Mouse (Mus musculus) forebrain, embryonic 16.5 days (tissue): Measurements from ENCODE around the gene Slc4a5. TPM values are rescaled to one million over a fixed set of nuclear protein-coding genes. Genes with fewer than 3 reads are reported as not detected.
A peak's percentile ranks its signal among the peaks of the same experiment; 100 is the strongest.
"Not testable (repeated sequence)": the region's sequence is repeated elsewhere in the genome, so short reads cannot be mapped to it uniquely, and the experiment has no call there.

Source experiments
- ATAC-seq: fragments of 200-750 bp; cut with Nextera tagmentation; 2 replicates; pipeline ENCODE4 v1.8.0; 2017; ENCODE audit warnings: mild to moderate bottlenecking, moderate library complexity
- H3K27ac ChIP-seq: fragments of 300-500 bp; sonication (generic); 2 replicates; pipeline ENCODE4 v1.5.1; 2014; ENCODE audit warnings: low read length, control low read depth
- H3K27me3 ChIP-seq: fragments of 300-500 bp; sonication (generic); replicated peaks from 2 replicates; pipeline ENCODE4 v1.6.1; 2014; ENCODE audit warnings: low read length; ENCODE audit not compliant: control insufficient read depth, insufficient read depth
- H3K36me3 ChIP-seq: fragments of 300-500 bp; sonication (generic); 2 replicates; pipeline ENCODE4 v1.6.1; 2014; ENCODE audit not compliant: control insufficient read depth, insufficient read depth
- H3K4me1 ChIP-seq: fragments of 300-500 bp; sonication (generic); replicated peaks from 2 replicates; pipeline ENCODE4 v1.6.1; 2014; ENCODE audit warnings: low read length; ENCODE audit not compliant: control insufficient read depth, insufficient read depth
- H3K4me2 ChIP-seq: fragments of 300-500 bp; sonication (generic); 2 replicates; pipeline ENCODE4 v1.6.1; 2014; ENCODE audit warnings: mild to moderate bottlenecking, low read length, control low read depth
- H3K4me3 ChIP-seq: fragments of 300-500 bp; sonication (generic); replicated peaks from 2 replicates; pipeline ENCODE4 v1.5.1; 2014; ENCODE audit warnings: mild to moderate bottlenecking, low read length, control low read depth
- H3K9ac ChIP-seq: fragments of 300-500 bp; sonication (generic); replicated peaks from 2 replicates; pipeline ENCODE4 v1.6.1; 2014; ENCODE audit warnings: low read depth, low read length, control low read depth
- H3K9me3 ChIP-seq: fragments of 300-500 bp; sonication (generic); 2 replicates; pipeline ENCODE4 v1.6.1; 2016; ENCODE audit warnings: low read length; ENCODE audit not compliant: control insufficient read depth
- WGBS: fragments of 180-500 bp; shearing (Covaris S2); extraction: QIAGEN DNeasy Blood & Tissue Kit; methylation state at CpG from one replicate; pipeline ENCODE4 v1.1.7; 2014; 5-methylcytosine and 5-hydroxymethylcytosine counted together
- polyA plus RNA-seq: library from polyadenylated mRNA; unstranded; fragments of >200 nt; fragmentation: Nextera tagmentation; extraction: Ambion mirVana; gene quantifications from 2 replicates; pipeline ENCODE4 v1.2.1, GENCODE M21; 2015

Slc4a5 gene
- polyA plus RNA-seq, 1 experiment from 2014 or later = 0.52 TPM

DNA sequence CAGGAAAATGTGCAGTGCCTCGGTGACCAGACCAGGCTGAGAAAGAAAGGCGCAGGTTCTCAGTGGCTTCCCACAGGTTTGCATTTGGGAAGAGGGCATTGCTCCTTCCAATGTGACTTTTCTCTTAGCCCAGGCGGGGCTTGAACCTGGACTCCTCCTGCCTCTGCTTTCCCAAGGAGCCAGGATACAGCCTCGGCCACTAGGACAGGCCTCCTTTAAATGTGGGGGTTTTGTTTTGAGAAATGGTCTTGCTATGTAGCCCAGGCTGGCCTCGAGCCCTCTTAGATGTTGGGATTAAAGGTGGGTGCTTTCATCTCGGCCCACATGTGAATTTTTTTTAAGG is 106.7 kb downstream of the Slc4a5 start:
- WGBS = 8% methylated on average over 6 of the region's 6 CpGs
- H3K27me3 ChIP-seq = no peaks in the 10 kb centered on the region

DNA sequence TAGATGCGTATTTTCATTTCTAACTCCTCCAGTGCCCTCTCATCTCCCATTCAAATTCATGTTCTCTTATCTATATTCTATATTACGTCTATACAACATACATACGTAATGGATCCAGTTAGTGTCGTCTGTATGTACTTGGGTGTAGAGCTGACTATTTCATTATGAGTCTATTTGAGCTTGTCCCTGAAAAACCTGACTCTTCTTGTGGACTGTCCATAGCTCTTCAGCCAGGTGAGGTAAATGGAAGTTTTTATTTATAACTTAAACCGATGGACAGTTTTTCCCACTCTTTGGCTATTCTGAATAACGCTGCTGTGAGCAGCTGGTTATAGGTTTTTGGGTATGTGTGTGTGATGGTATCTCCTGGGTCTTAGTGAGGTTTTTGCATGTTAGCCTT is 107.1 kb downstream of the Slc4a5 start:
- H3K4me1 ChIP-seq = peaks cover 16% of the 10 kb centered on the region
- H3K9me3 ChIP-seq = no peaks in the 10 kb centered on the region
- no peak overlapping the region for H3K27ac ChIP-seq
- peak overlapping the region; percentile 96 for H3K9ac ChIP-seq
- no peaks in the 10 kb centered on the region for H3K27me3 ChIP-seq
- peak overlapping the region; percentile 69 for H3K4me3 ChIP-seq
- 71% methylated on average over 6 of the region's 6 CpGs for WGBS
- no peak for ATAC-seq
- peaks cover 11% of the 10 kb centered on the region for H3K36me3 ChIP-seq
- peak overlapping the region; percentile 92 for H3K4me2 ChIP-seq

More for the DNA sequence above, 106.7 kb downstream of the Slc4a5 start:
- peaks cover 16% of the 10 kb centered on the region for H3K4me1 ChIP-seq
- peak overlapping the region; percentile 69 for H3K4me3 ChIP-seq
- H3K27ac ChIP-seq = peak overlapping the region; percentile 89
- H3K4me2 ChIP-seq = peak overlapping the region; percentile 92
- H3K9ac ChIP-seq = peak overlapping the region; percentile 96
- H3K9me3 ChIP-seq = no peaks in the 10 kb centered on the region
- no peak for ATAC-seq
- H3K36me3 ChIP-seq = peaks cover 7% of the 10 kb centered on the region

GRCm38 (mm10) chr6:83327591-83328190 is 108.1 kb downstream of the Slc4a5 start:
- H3K27me3 ChIP-seq = no peaks in the 10 kb centered on the region
- peaks cover 16% of the 10 kb centered on the region for H3K4me1 ChIP-seq
- no peak overlapping the region for H3K4me2 ChIP-seq
- no peaks in the 10 kb centered on the region for H3K9me3 ChIP-seq
- H3K36me3 ChIP-seq = peaks cover 16% of the 10 kb centered on the region
- ATAC-seq = no peak
- no peak overlapping the region for H3K4me3 ChIP-seq
- WGBS = 96% methylated on average over 3 of the region's 3 CpGs
- H3K27ac ChIP-seq = no peak overlapping the region
- no peak overlapping the region for H3K9ac ChIP-seq

DNA sequence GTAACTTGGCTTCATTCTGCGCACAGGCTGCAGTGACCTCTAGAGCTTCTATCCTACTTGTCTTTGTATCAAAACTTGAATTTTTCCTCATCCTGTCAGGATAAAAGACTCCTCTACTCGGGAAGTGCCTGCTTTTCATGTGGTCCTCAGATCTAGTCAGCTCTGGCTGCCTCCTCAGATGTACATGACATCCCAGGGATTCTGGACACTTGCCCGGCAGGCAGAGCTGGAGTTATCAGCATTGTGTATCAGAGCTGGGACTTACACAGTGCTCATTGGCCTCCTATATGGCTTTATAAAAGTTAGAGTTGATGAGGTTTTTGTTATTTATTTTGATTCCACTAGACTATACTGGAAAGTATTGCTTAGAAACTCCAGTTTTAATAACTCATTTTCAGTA is 121.8 kb downstream of the Slc4a5 start:
- 80% methylated on average over 3 of the region's 3 CpGs for WGBS
- Histone ChIP-seq H3K4me3 (no peak overlapping the region), H3K36me3 (peaks cover 28% of the 10 kb centered on the region), H3K27me3 (no peaks in the 10 kb centered on the region), H3K4me1 (no peaks in the 10 kb centered on the region), H3K9me3 (no peaks in the 10 kb centered on the region), H3K9ac (no peak overlapping the region), H3K4me2 (no peak overlapping the region), H3K27ac (no peak overlapping the region)
- ATAC-seq = no peak

GRCm38 (mm10) chr6:83342957-83343356 is 123.3 kb downstream of the Slc4a5 start:
- Histone ChIP-seq H3K9ac (no peak overlapping the region), H3K4me3 (no peak overlapping the region), H3K36me3 (peaks cover 28% of the 10 kb centered on the region), H3K27ac (no peak overlapping the region), H3K4me2 (no peak overlapping the region), H3K9me3 (no peaks in the 10 kb centered on the region), H3K27me3 (no peaks in the 10 kb centered on the region), H3K4me1 (no peaks in the 10 kb centered on the region)
- WGBS = 88% methylated on average over 2 of the region's 2 CpGs
- no peak for ATAC-seq

DNA sequence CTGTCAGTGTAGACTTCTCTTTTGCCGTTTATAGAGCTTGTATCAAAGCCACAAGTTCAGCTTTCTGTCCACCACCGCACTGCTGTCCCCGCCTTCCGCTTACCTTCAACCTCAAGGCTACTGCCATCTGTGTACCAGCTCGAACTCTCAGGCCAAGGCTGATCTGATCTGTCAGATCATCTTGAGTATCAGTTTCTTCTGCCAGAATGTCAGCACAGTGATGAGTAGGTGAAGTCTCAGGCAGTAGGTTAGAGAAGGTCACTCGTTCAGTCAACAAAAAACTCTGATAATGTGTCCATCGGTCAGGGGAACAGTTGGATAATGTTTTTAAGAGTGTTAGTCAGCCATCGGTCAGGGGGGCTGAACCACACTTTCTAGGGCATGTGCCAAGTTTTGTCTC is 125.7 kb downstream of the Slc4a5 start:
- H3K9me3 ChIP-seq, H3K4me3 ChIP-seq, H3K27me3 ChIP-seq, H3K27ac ChIP-seq, ATAC-seq, H3K9ac ChIP-seq, H3K4me2 ChIP-seq: not testable (repeated sequence)
- Histone ChIP-seq H3K4me1 (peaks cover 11% of the 10 kb centered on the region), H3K36me3 (peaks cover 15% of the 10 kb centered on the region)
- 95% methylated on average over 8 of the region's 8 CpGs for WGBS

DNA sequence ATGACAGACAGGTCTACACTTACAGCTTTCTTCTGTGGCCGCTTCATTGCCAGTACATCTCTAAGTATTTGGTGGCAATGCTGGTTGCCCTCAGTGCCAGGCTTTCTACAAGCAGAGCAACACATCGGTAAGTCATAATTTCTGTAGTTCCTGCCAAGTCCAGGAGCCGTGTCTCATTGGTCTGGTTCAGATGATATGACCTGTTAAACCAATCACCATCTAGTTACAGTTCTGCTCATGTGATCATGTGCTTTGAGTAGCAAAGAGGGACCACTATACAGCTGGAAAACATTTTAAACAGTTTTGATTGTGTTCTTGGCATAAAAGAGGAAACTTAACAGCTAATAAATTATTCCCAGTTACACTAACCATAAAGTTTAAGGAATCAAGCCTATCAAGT is 128.3 kb downstream of the Slc4a5 start:
- Histone ChIP-seq H3K27ac (no peak overlapping the region), H3K9ac (no peak overlapping the region), H3K9me3 (no peaks in the 10 kb centered on the region), H3K4me1 (peaks cover 12% of the 10 kb centered on the region), H3K36me3 (0 out of 2 replicates have a peak, but pooled peaks cover under 1% of the 10 kb centered on the region), H3K4me2 (no peak overlapping the region), H3K27me3 (no peaks in the 10 kb centered on the region), H3K4me3 (no peak overlapping the region)
- 92% methylated on average over 3 of the region's 3 CpGs for WGBS
- no peak for ATAC-seq

DNA sequence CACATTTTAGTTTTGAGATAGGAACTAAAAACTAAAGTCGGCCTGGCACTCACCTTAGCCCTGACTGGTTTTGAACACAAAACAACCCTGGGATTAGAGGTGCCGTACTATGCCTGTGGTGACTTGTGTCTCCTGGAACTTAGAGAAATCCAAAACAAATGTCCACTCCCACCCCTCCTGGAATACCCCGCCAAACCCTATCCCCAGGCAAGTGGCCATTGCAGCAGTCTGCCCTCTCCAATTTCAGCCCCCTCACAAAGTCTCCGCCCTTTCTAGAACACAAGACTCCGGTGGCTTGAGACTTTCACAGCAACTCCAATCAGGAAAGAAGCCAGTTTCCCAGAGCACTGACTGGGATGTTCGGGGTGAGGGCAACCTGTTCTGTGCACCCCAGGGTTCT is 129.2 kb downstream of the Slc4a5 start, which contains the start of gene Bola3:
TSS of gene Bola3 (plus strand) at position 275 of the 400 bp plus-strand sequence.
- ATAC-seq = no peak; the same call in 1 of the 2 replicates
- no peaks in the 10 kb centered on the region for H3K9me3 ChIP-seq
- peaks cover 12% of the 10 kb centered on the region for H3K4me1 ChIP-seq
- H3K4me2 ChIP-seq = peak within 1 kb of the TSS; percentile 87
- 31% methylated on average over 6 of the region's 6 CpGs for WGBS
- no peaks in the 10 kb centered on the region for H3K27me3 ChIP-seq
- H3K27ac ChIP-seq = peak within 1 kb of the TSS; percentile 18; the same call in 1 of the 2 replicates
- H3K4me3 ChIP-seq = peak within 1 kb of the TSS; percentile 91
- no peaks in the 10 kb centered on the region for H3K36me3 ChIP-seq
- peak within 1 kb of the TSS; percentile 98 for H3K9ac ChIP-seq

DNA sequence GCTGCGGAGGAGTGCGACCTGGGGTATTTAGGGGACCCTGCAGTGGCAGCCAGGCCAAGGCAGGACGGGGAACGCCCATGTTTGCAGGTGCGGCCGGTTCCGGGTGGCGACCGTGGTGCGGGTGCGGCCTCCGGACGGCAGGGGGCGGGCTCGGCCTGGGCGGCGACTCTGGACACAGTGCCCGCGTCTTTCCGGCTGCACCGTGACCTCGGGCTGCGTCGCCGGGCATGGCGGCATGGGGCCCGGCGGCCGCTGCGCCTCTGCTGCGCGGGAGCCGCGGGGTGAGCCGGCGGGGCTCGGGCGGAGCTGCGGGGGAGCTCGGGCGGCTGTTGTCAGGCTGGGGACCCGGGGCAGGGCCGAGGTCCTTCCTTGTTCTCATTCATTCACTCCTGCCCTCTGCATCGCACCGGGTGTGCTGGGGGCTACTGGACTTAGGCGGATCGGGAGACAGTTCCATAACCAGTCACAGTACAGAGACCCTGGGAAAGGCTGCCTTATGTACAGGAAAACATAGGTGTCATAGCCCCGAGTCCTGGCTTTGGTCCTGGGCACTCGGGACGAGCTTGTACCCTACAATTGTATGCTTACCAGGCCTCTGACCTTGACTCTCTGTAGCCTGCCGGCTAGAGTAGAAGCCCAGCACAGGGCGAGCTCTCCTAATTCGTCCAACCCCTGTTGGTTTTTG is 129.8 kb downstream of the Slc4a5 start:
- H3K9me3 ChIP-seq = no peaks in the 10 kb centered on the region
- WGBS = under 1% methylated on average over 50 of the region's 53 CpGs
- H3K9ac ChIP-seq = peak overlapping the region; percentile 98
- peak overlapping the region; percentile 91 for H3K4me3 ChIP-seq
- H3K4me2 ChIP-seq = peak overlapping the region; percentile 87
- peaks cover 12% of the 10 kb centered on the region for H3K4me1 ChIP-seq
- ATAC-seq = peak; percentile 96
- no peaks in the 10 kb centered on the region for H3K27me3 ChIP-seq
- H3K36me3 ChIP-seq = peaks cover 3% of the 10 kb centered on the region; the same call in 1 of the 2 replicates
- peak overlapping the region; percentile 18; the same call in 1 of the 2 replicates for H3K27ac ChIP-seq
